Mouse (Mus musculus): ENCODE data around the gene Ccdc150. TPM values are rescaled to one million over a fixed set of nuclear protein-coding genes. Genes with fewer than 3 reads are reported as not detected.

Ccdc150 gene
- total RNA-seq, 1 experiment = 1.1 TPM

DNA sequence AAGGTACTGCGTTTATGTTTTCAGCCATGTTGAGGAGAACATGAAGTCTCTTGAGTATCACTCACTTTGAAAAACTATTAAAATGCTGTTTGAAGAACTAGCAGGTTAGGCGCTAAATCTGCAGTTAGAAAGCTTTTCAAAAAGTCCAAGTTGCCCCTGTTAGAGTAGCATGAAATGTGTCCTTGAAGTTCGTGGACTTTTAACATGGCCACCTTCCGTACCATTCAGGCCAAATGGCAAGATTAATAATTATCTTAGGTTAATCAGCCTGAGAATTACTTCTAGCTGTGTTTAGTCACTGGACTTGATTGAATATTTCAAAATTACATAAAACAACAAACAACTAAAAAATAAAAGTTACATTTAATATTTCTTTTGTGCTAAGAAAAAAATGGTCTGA, 104.3 kb downstream of the Ccdc150 start:
- no peaks in the 10 kb centered on the region; the same call in 1 of the 2 replicates for H3K36me3 ChIP-seq (ENCODE audit: control insufficient read depth, insufficient read depth, low read length, poor library complexity, severe bottlenecking)
- H3K4me1 ChIP-seq (ENCODE audit: control insufficient read depth in 2 of 2, insufficient read depth in 2 of 2, low read length in 2 of 2, poor library complexity in 1 of 2) = no peaks in the 10 kb centered on the region
- in situ Hi-C loops (cut with MboI; ENCODE audit: low sequenced_read_pairs in 2 of 2, unreplicated experiment in 2 of 2) = no loop called here
- H3K27ac ChIP-seq (ENCODE audit: insufficient read depth, low read depth, low read length, poor library complexity, severe bottlenecking) = no peak overlapping the region
- no peak for DNase-seq (ENCODE audit: low read depth, low spot score)
- no peak overlapping the region for H3K4me3 ChIP-seq (ENCODE audit: insufficient read depth in 1 of 2, low read depth in 1 of 2, low read length in 2 of 2, poor library complexity in 1 of 2, severe bottlenecking in 1 of 2)
- TF ChIP-seq HCFC1 (IDR thresholded peaks at IDR 0.05; ENCODE audit: borderline replicate concordance, insufficient read depth, low read length) (no peak), ZNF384 (IDR thresholded peaks at IDR 0.05; ENCODE audit: low read depth, low read length) (no peak), CHD2 (IDR thresholded peaks at IDR 0.05; ENCODE audit: low read depth, low read length) (no peak), MAFK (IDR thresholded peaks at IDR 0.05; ENCODE audit: insufficient read depth, low read depth, low read length) (no peak), ZC3H11A (IDR thresholded peaks at IDR 0.05; ENCODE audit: borderline replicate concordance, low read depth, low read length) (no peak)
- H3K9me3 ChIP-seq (ENCODE audit: control insufficient read depth, insufficient read depth, low read depth, low read length) = no peaks in the 10 kb centered on the region
- no peak overlapping the region for H3K9ac ChIP-seq (ENCODE audit: insufficient read depth, low read depth, low read length, poor library complexity, severe bottlenecking)

DNA sequence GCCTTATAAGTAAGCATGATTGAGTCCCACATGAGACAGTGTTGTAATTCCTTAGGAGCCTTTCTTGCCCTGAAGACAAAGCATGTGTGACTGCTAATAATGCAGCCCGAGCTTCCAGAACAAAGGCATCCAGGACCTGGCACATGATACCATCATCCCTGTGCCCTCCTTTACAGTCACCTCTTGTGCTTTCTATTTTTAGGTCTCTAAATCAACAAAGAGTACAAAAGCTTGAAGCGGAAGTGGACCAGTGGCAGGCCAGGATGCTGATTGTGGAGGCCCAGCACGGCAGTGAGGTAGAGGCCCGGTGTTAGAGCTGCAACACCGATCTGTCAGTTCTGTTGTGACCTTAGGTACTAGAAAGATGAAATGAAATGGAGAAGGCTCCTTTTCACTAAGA, 105.0 kb downstream of the Ccdc150 start:
- Histone ChIP-seq H3K4me1 (ENCODE audit: control insufficient read depth in 2 of 2, insufficient read depth in 2 of 2, low read length in 2 of 2, poor library complexity in 1 of 2) (no peaks in the 10 kb centered on the region), H3K9me3 (ENCODE audit: control insufficient read depth, insufficient read depth, low read depth, low read length) (no peaks in the 10 kb centered on the region), H3K9ac (ENCODE audit: insufficient read depth, low read depth, low read length, poor library complexity, severe bottlenecking) (no peak overlapping the region), H3K4me3 (ENCODE audit: insufficient read depth in 1 of 2, low read depth in 1 of 2, low read length in 2 of 2, poor library complexity in 1 of 2, severe bottlenecking in 1 of 2) (no peak overlapping the region), H3K27ac (ENCODE audit: insufficient read depth, low read depth, low read length, poor library complexity, severe bottlenecking) (no peak overlapping the region), H3K36me3 (ENCODE audit: control insufficient read depth, insufficient read depth, low read length, poor library complexity, severe bottlenecking) (no peaks in the 10 kb centered on the region; the same call in 1 of the 2 replicates)
- no peak for DNase-seq (ENCODE audit: low read depth, low spot score)
- in situ Hi-C loops (cut with MboI; ENCODE audit: low sequenced_read_pairs in 2 of 2, unreplicated experiment in 2 of 2) = no loop called here
- no peak for TF ChIP-seq HCFC1 (IDR thresholded peaks at IDR 0.05; ENCODE audit: borderline replicate concordance, insufficient read depth, low read length)
- TF ChIP-seq MAFK (IDR thresholded peaks at IDR 0.05; ENCODE audit: insufficient read depth, low read depth, low read length) = no peak
- TF ChIP-seq CHD2 (IDR thresholded peaks at IDR 0.05; ENCODE audit: low read depth, low read length) = no peak
- TF ChIP-seq ZNF384 (IDR thresholded peaks at IDR 0.05; ENCODE audit: low read depth, low read length) = no peak
- no peak for TF ChIP-seq ZC3H11A (IDR thresholded peaks at IDR 0.05; ENCODE audit: borderline replicate concordance, low read depth, low read length)

DNA sequence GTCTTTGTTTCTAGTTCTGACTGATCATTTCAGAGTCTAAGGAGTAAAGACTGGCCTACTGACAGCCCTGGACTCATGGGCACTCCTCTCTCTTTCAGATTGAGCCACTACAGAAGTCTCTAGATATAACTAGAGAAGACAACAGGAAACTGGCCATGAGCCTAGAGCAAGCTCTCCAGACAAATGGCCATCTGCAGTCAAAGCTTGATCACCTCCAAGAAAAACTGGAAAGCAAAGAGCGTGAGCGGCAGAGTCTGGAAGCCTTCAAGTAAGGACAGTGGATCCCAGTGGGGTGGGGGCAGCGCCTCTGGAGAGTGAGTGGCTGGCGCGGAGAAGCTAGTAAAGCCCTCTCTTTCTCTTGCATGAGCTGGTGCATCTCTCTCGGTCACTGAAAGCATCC, 106.1 kb downstream of the Ccdc150 start:
- Histone ChIP-seq H3K4me1 (ENCODE audit: control insufficient read depth in 2 of 2, insufficient read depth in 2 of 2, low read length in 2 of 2, poor library complexity in 1 of 2) (no peaks in the 10 kb centered on the region), H3K9me3 (ENCODE audit: control insufficient read depth, insufficient read depth, low read depth, low read length) (no peaks in the 10 kb centered on the region), H3K4me3 (ENCODE audit: insufficient read depth in 1 of 2, low read depth in 1 of 2, low read length in 2 of 2, poor library complexity in 1 of 2, severe bottlenecking in 1 of 2) (no peak overlapping the region), H3K9ac (ENCODE audit: insufficient read depth, low read depth, low read length, poor library complexity, severe bottlenecking) (no peak overlapping the region), H3K27ac (ENCODE audit: insufficient read depth, low read depth, low read length, poor library complexity, severe bottlenecking) (no peak overlapping the region), H3K36me3 (ENCODE audit: control insufficient read depth, insufficient read depth, low read length, poor library complexity, severe bottlenecking) (no peaks in the 10 kb centered on the region)
- DNase-seq (ENCODE audit: low read depth, low spot score) = no peak
- in situ Hi-C loops (cut with MboI; ENCODE audit: low sequenced_read_pairs in 2 of 2, unreplicated experiment in 2 of 2) = no loop called here
- no peak for TF ChIP-seq MAFK (IDR thresholded peaks at IDR 0.05; ENCODE audit: insufficient read depth, low read depth, low read length)
- no peak for TF ChIP-seq ZNF384 (IDR thresholded peaks at IDR 0.05; ENCODE audit: low read depth, low read length)
- no peak for TF ChIP-seq ZC3H11A (IDR thresholded peaks at IDR 0.05; ENCODE audit: borderline replicate concordance, low read depth, low read length)
- no peak for TF ChIP-seq HCFC1 (IDR thresholded peaks at IDR 0.05; ENCODE audit: borderline replicate concordance, insufficient read depth, low read length)
- TF ChIP-seq CHD2 (IDR thresholded peaks at IDR 0.05; ENCODE audit: low read depth, low read length) = no peak

DNA sequence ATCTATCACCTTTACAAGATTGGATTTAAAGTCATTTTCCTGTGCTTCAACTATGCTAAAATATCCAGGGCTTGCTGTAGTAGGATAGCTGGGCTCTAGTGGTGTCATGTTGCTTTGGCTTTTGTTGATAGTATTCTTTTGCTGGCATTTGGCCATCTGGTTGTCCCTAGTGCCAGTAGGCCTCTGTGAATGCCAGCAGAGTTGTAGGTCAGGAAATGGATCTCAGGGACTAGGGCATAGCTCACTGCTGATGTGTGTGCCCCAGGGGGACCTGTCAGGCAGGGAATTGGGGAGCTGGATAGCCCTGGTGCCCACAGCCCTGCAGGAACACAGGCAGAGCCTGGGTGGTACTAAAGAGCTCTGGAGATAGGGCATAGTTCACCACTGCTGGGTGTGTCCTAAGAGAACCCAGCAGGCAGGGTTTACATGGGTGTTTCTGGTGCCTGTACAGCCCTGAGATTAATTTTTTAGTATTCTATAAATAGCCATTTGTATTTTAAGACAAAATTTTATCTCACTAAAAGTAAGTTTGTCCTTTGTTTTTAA, 127.1 kb downstream of the Ccdc150 start:
- Histone ChIP-seq H3K4me1 (ENCODE audit: control insufficient read depth in 2 of 2, insufficient read depth in 2 of 2, low read length in 2 of 2, poor library complexity in 1 of 2) (no peaks in the 10 kb centered on the region), H3K27ac (ENCODE audit: insufficient read depth, low read depth, low read length, poor library complexity, severe bottlenecking) (no peak overlapping the region), H3K4me3 (ENCODE audit: insufficient read depth in 1 of 2, low read depth in 1 of 2, low read length in 2 of 2, poor library complexity in 1 of 2, severe bottlenecking in 1 of 2) (no peak overlapping the region), H3K36me3 (ENCODE audit: control insufficient read depth, insufficient read depth, low read length, poor library complexity, severe bottlenecking) (no peaks in the 10 kb centered on the region), H3K9me3 (ENCODE audit: control insufficient read depth, insufficient read depth, low read depth, low read length) (no peaks in the 10 kb centered on the region), H3K9ac (ENCODE audit: insufficient read depth, low read depth, low read length, poor library complexity, severe bottlenecking) (no peak overlapping the region)
- DNase-seq (ENCODE audit: low read depth, low spot score) = no peak
- no peak for TF ChIP-seq ZC3H11A (IDR thresholded peaks at IDR 0.05; ENCODE audit: borderline replicate concordance, low read depth, low read length)
- no peak for TF ChIP-seq CHD2 (IDR thresholded peaks at IDR 0.05; ENCODE audit: low read depth, low read length)
- no peak for TF ChIP-seq HCFC1 (IDR thresholded peaks at IDR 0.05; ENCODE audit: borderline replicate concordance, insufficient read depth, low read length)
- no peak for TF ChIP-seq ZNF384 (IDR thresholded peaks at IDR 0.05; ENCODE audit: low read depth, low read length)
- TF ChIP-seq MAFK (IDR thresholded peaks at IDR 0.05; ENCODE audit: insufficient read depth, low read depth, low read length) = no peak
- in situ Hi-C loops (cut with MboI; ENCODE audit: low sequenced_read_pairs in 2 of 2, unreplicated experiment in 2 of 2) = no loop called here

All from ES-E14 (cell line).